Mouse (Mus musculus) megakaryocyte, embryonic 14.5 days (primary cell): ENCODE data around the gene Spag7.

Experiments used
- FLI1 ChIP-seq: IDR thresholded peaks from 2 replicates; pipeline ENCODE4 v1.6.1; 2012; ENCODE audit warnings: low read length, inconsistent platforms, mixed read lengths
- GATA1 ChIP-seq: IDR thresholded peaks from 3 replicates; pipeline ENCODE4 v1.6.1; 2012; ENCODE audit warnings: mixed read lengths, low read length, inconsistent platforms, borderline replicate concordance

DNA sequence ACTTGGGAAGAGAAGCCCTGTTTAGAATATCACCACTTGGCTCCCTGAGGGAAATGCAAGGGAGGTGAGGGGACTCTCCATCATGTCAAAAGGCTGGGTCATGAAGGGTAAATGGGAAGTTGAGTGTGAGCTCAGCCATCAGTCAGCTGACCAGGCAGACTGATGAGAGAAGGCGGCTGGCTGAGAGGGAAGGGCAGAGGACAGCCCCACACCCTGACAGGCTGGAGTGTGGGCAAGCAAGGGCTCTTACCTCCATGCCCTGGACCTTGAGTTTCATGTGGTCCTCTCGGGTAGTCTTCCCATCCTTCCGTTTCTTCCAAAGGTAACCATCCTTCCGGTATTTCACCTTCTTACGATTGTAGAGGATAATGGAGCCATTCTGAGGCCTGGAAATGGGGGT, 14.4 kb upstream of the Spag7 start:
- TF ChIP-seq GATA1 (no peak), FLI1 (no peak)
